16 mouse cellular contexts compared by ENCODE assay signal in the genomic region with DNA sequence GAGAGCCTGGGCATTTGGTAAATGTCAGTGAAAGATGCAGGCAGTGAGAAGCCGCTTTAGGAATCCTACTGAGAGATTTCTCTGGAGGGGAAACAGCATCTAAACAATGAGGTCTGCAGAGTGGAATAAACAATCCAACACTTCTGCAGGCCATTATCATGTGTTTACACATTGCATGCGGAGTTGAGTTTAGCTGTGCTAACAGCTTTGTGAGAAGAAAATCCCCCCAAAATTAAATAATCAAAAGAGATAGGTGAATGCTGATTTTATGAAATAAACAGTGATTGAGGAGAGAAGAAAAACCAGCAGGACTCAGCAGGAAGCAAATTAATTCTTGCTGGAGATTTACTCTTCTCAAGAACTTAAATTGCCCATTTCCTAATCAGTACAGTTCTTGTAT.
DNase-seq lines count a peak whose midpoint lies in the region; ATAC-seq and TF ChIP-seq lines count a peak whose summit lies in the region.
"Had no signal": no experiment of that assay in that cellular context is flagged by ENCODE, and none has a peak within 500 bp of the region (broad histone marks: within the 10 kb centered on the region; RNA-seq: fewer than 3 reads in every experiment).

No protein-coding gene starts in this region.

- no peak for ATAC-seq in forebrain, postnatal 0 days
- no peak for ATAC-seq in midbrain, embryonic 12.5 days (ENCODE audit: low FRiP score, low read depth)
- ATAC-seq: CD4-positive, CD25-positive, alpha-beta regulatory T cell, adult 4 months; intestine, embryonic 16.5 days had no signal

- H3K36me3 ChIP-seq in forebrain, postnatal 0 days (ENCODE audit: insufficient read depth): no peaks in the 10 kb centered on the region
- H3K36me3 ChIP-seq in midbrain, embryonic 12.5 days: no peaks in the 10 kb centered on the region
- H3K36me3 ChIP-seq: embryonic facial prominence, embryonic 13.5 days; heart, embryonic 10.5 days; liver, embryonic 15.5 days had no signal

- H3K4me3 ChIP-seq in forebrain, postnatal 0 days (ENCODE audit: low read depth, low read length): no peak overlapping the region
- no peak overlapping the region for H3K4me3 ChIP-seq in midbrain, embryonic 12.5 days
- H3K4me3 ChIP-seq: embryonic facial prominence, embryonic 13.5 days; heart, embryonic 10.5 days; liver, embryonic 15.5 days had no signal

- 8% methylated on average over 2 of the region's 2 CpGs for WGBS in forebrain, postnatal 0 days
- WGBS in midbrain, embryonic 12.5 days: 8% methylated on average over 2 of the region's 2 CpGs

- no peaks in the 10 kb centered on the region for H3K9me3 ChIP-seq in forebrain, postnatal 0 days (ENCODE audit: low read length)
- 0 out of 2 replicates have a peak, but pooled peaks cover 5% of the 10 kb centered on the region for H3K9me3 ChIP-seq in midbrain, embryonic 12.5 days
- H3K9me3 ChIP-seq: embryonic facial prominence, embryonic 13.5 days; heart, embryonic 10.5 days; liver, embryonic 15.5 days had no signal

- peak overlapping the region; percentile 74 for H3K27ac ChIP-seq in forebrain, postnatal 0 days (ENCODE audit: low read depth, low read length)
- peak overlapping the region; percentile 81 for H3K27ac ChIP-seq in midbrain, embryonic 12.5 days (replicated peaks)
- H3K27ac ChIP-seq: embryonic facial prominence, embryonic 13.5 days; heart, embryonic 10.5 days; liver, embryonic 15.5 days had no signal

- no peaks in the 10 kb centered on the region for H3K27me3 ChIP-seq in forebrain, postnatal 0 days (ENCODE audit: insufficient read depth, low read length)
- peaks cover 31% of the 10 kb centered on the region for H3K27me3 ChIP-seq in midbrain, embryonic 12.5 days
- H3K27me3 ChIP-seq: embryonic facial prominence, embryonic 13.5 days; liver, embryonic 15.5 days had no signal

- no peak for TF ChIP-seq POLR2A in brain, embryonic 14.5 days (IDR thresholded peaks at IDR 0.05; ENCODE audit: borderline replicate concordance, extremely low read depth, insufficient read depth, insufficient read length, poor library complexity, severe bottlenecking)

- no peak for TF ChIP-seq CTCF in brain, embryonic 14.5 days (IDR thresholded peaks at IDR 0.05; ENCODE audit: borderline replicate concordance, extremely low read depth, insufficient read depth, insufficient read length)
- no peak for TF ChIP-seq CTCF in forebrain, postnatal 0 days (IDR thresholded peaks at IDR 0.05; ENCODE audit: low read depth)

- peak; percentile 20 for DNase-seq in 3T3-L1 (ENCODE audit: low read depth, low spot score)
- DNase-seq in brain, embryonic 14.5 days (ENCODE audit: low read depth): peak; percentile 73
- DNase-seq in forebrain, postnatal 0 days: peak; percentile 33
- no peak for DNase-seq in kidney, adult 8-10 months
- DNase-seq in testis, postnatal 10 days (ENCODE audit: low spot score): no peak
- DNase-seq in kidney, adult 18-20 months: no peak
- DNase-seq: gastrocnemius, postnatal 14 days; kidney, postnatal 10 days; lung, postnatal 4 days; thymus, postnatal 25 days had no signal

- peaks cover 31% of the 10 kb centered on the region for H3K4me1 ChIP-seq in forebrain, postnatal 0 days (ENCODE audit: insufficient read depth)
- peaks cover 35% of the 10 kb centered on the region for H3K4me1 ChIP-seq in midbrain, embryonic 12.5 days
- H3K4me1 ChIP-seq: heart, embryonic 10.5 days; liver, embryonic 15.5 days had no signal

- no peak overlapping the region for H3K9ac ChIP-seq in forebrain, postnatal 0 days
- no peak overlapping the region for H3K9ac ChIP-seq in midbrain, embryonic 12.5 days (replicated peaks)
- H3K9ac ChIP-seq: embryonic facial prominence, embryonic 13.5 days; liver, embryonic 15.5 days had no signal

- H3K4me2 ChIP-seq in forebrain, postnatal 0 days (ENCODE audit: low read depth): no peak overlapping the region
- H3K4me2 ChIP-seq in midbrain, embryonic 12.5 days (replicated peaks): peak overlapping the region; percentile 3; the same call in 1 of the 2 replicates
- H3K4me2 ChIP-seq: liver, embryonic 15.5 days had no signal

Comparison
In these comparisons a context has a peak if more than half of its experiments do, and no peak if none do; other contexts are left out.
1. DNase-seq: peak in 3T3-L1 (single experiment), brain, embryonic 14.5 days (single experiment) and forebrain, postnatal 0 days (single experiment); none in kidney, adult 8-10 months (0 of 2), testis, postnatal 10 days (single experiment) and kidney, adult 18-20 months (single experiment).